Mouse (Mus musculus) stomach, postnatal 0 days (tissue): Measurements from ENCODE around the gene Pkp4. TPM values are rescaled to one million over a fixed set of nuclear protein-coding genes. Genes with fewer than 3 reads are reported as not detected.
"Not testable (repeated sequence)": the region's sequence is repeated elsewhere in the genome, so short reads cannot be mapped to it uniquely, and the experiment has no call there.

Experiments
- ATAC-seq: fragments of 200-750 bp; cut with Nextera tagmentation; 2 replicates; pipeline ENCODE4 v1.8.0; 2017; ENCODE audit not compliant: low FRiP score, low TSS enrichment
- DNase-seq: peaks from one replicate; pipeline ENCODE4 v3.0.0-alpha.2; 2016; ENCODE audit warnings: low spot score
- H3K27ac ChIP-seq: fragments of 300-500 bp; sonication (generic); replicated peaks from 2 replicates; pipeline ENCODE4 v1.5.1; 2014; ENCODE audit warnings: mild to moderate bottlenecking, control low read depth
- H3K27me3 ChIP-seq: fragments of 300-500 bp; sonication (generic); 2 replicates; pipeline ENCODE4 v1.6.1; 2014; ENCODE audit warnings: low read length; ENCODE audit not compliant: control insufficient read depth, insufficient read depth
- H3K36me3 ChIP-seq: fragments of 300-500 bp; sonication (generic); 2 replicates; pipeline ENCODE4 v1.6.1; 2014; ENCODE audit warnings: low read length, mixed read lengths; ENCODE audit not compliant: control insufficient read depth, insufficient read depth
- H3K4me1 ChIP-seq: fragments of 300-500 bp; sonication (generic); replicated peaks from 2 replicates; pipeline ENCODE4 v1.6.1; 2014; ENCODE audit warnings: antibody characterized with exemption; ENCODE audit not compliant: control insufficient read depth, insufficient read depth
- H3K4me2 ChIP-seq: fragments of 300-500 bp; sonication (generic); replicated peaks from 2 replicates; pipeline ENCODE4 v1.6.1; 2014; ENCODE audit warnings: low read depth, mild to moderate bottlenecking, control low read depth, moderate library complexity
- H3K4me3 ChIP-seq: fragments of 300-500 bp; sonication (generic); 2 replicates; pipeline ENCODE4 v1.5.1; 2014; ENCODE audit warnings: low read depth, low read length, control low read depth
- H3K9ac ChIP-seq: fragments of 300-500 bp; sonication (generic); 2 replicates; pipeline ENCODE4 v1.6.1; 2014; ENCODE audit warnings: mild to moderate bottlenecking, low read length, control low read depth, mixed read lengths
- H3K9me3 ChIP-seq: fragments of 300-500 bp; sonication (generic); 2 replicates; pipeline ENCODE4 v1.6.1; 2016; ENCODE audit warnings: low read length; ENCODE audit not compliant: control insufficient read depth
- CTCF ChIP-seq: IDR thresholded peaks from 2 replicates; pipeline ENCODE4 v1.5.1; 2016; ENCODE audit warnings: antibody characterized with exemption, low read depth, mild to moderate bottlenecking, moderate library complexity
- EP300 ChIP-seq: optimal IDR thresholded peaks from 2 replicates; pipeline ENCODE3; 2016; ENCODE audit warnings: antibody characterized with exemption
- WGBS: fragments of 180-500 bp; shearing (Covaris S2); extraction: QIAGEN DNeasy Blood & Tissue Kit; methylation state at CpG from one replicate; pipeline ENCODE4 v1.1.7; 2014; 5-methylcytosine and 5-hydroxymethylcytosine counted together
- polyA plus RNA-seq: library from polyadenylated mRNA; unstranded; fragments of >200 nt; fragmentation: Nextera tagmentation; extraction: Ambion mirVana; gene quantifications from 2 replicates; pipeline ENCODE4 v1.2.1, GENCODE M21; 2015

Gene Pkp4
- polyA plus RNA-seq, 1 experiment from 2014 or later: 16.9 TPM

- no peak overlapping the region for H3K4me3 ChIP-seq
- no peak overlapping the region for H3K9ac ChIP-seq
- ATAC-seq (no peak), DNase-seq (no peak)
- no peak overlapping the region for H3K27ac ChIP-seq
- TF ChIP-seq EP300 (no peak), CTCF (no peak)
- H3K4me2 ChIP-seq: no peak overlapping the region
- WGBS: 89% methylated on average over 2 of the region's 2 CpGs
- no peaks in the 10 kb centered on the region for H3K36me3 ChIP-seq
- no peaks in the 10 kb centered on the region for H3K4me1 ChIP-seq
- no peaks in the 10 kb centered on the region for H3K9me3 ChIP-seq
- no peaks in the 10 kb centered on the region for H3K27me3 ChIP-seq
These were observed 212.5 kb downstream of the Pkp4 start for GRCm38 (mm10) chr2:59373113-59373512.

DNA sequence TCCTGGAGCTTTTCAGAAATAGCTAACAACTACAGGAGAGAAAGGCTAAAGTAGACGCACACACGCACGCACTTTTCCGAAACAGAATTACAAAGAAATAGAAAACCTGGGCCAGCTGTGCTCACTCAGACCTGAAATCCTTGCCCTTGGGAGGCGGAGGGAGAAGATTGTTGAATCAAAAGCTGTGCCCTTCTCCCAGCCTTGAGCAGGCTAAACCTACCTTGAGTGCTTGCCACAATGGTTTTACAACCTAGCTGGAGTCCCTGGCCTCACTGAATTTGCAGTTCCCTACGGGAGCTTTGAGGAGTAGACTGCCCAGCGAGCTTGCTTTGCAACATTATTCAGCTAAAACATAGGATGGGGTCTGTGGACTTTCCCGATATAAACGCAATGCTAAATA lies 217.4 kb downstream of the Pkp4 start:
- H3K36me3 ChIP-seq: no peaks in the 10 kb centered on the region
- DNase-seq (no peak), ATAC-seq (no peak)
- H3K27me3 ChIP-seq: no peaks in the 10 kb centered on the region
- 86% methylated on average over 9 of the region's 9 CpGs for WGBS
- no peak overlapping the region for H3K4me3 ChIP-seq
- no peak overlapping the region for H3K27ac ChIP-seq
- H3K4me2 ChIP-seq: no peak overlapping the region
- no peaks in the 10 kb centered on the region for H3K9me3 ChIP-seq
- no peak for TF ChIP-seq CTCF
- TF ChIP-seq EP300: no peak
- H3K4me1 ChIP-seq: no peaks in the 10 kb centered on the region
- no peak overlapping the region for H3K9ac ChIP-seq

- not testable (repeated sequence) for H3K36me3 ChIP-seq, H3K27me3 ChIP-seq, H3K9me3 ChIP-seq, DNase-seq, H3K4me3 ChIP-seq, H3K4me1 ChIP-seq, H3K4me2 ChIP-seq, H3K27ac ChIP-seq, ATAC-seq, H3K9ac ChIP-seq
- 97% methylated on average over 15 of the region's 17 CpGs for WGBS
These were observed 218.2 kb downstream of the Pkp4 start for GRCm38 (mm10) chr2:59378861-59379260.

DNA sequence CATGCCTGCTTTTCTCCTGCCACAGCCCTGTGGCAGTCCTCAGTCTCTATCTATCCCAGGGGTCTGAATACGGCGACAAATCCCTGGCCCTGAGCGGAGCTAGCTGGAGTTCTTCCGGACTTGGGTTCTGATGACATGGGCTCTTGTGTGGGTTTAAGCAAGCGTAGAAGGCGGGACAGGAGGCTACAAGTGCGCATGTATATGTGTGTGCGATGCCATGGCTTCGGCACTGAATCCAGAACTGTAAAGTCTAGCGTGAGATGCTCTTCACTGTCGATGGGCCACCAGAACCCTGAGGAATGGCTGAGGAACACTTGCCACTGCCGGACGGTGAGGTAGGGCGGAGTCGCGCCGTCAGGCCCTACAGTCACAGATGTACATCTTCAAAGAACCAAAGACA lies 222.6 kb downstream of the Pkp4 start:
- H3K4me3 ChIP-seq: no peak overlapping the region
- ATAC-seq: no peak
- 97% methylated on average over 17 of the region's 17 CpGs for WGBS

GRCm38 (mm10) chr2:59383852-59384776 lies 223.5 kb downstream of the Pkp4 start:
- H3K4me1 ChIP-seq: no peaks in the 10 kb centered on the region
- H3K4me2 ChIP-seq: no peak overlapping the region
- no peak overlapping the region for H3K4me3 ChIP-seq
- H3K27ac ChIP-seq: no peak overlapping the region
- H3K27me3 ChIP-seq: no peaks in the 10 kb centered on the region
- ATAC-seq (no peak), DNase-seq (no peak)
- H3K9me3 ChIP-seq: no peaks in the 10 kb centered on the region
- no peaks in the 10 kb centered on the region for H3K36me3 ChIP-seq
- no peak overlapping the region for H3K9ac ChIP-seq
- no peak for TF ChIP-seq CTCF
- no peak for TF ChIP-seq EP300
- WGBS: 83% methylated on average over 10 of the region's 10 CpGs

More for the DNA sequence above, 222.6 kb downstream of the Pkp4 start:
- no peak for DNase-seq
- Histone ChIP-seq H3K36me3 (no peaks in the 10 kb centered on the region), H3K27ac (no peak overlapping the region), H3K9me3 (no peaks in the 10 kb centered on the region), H3K27me3 (no peaks in the 10 kb centered on the region), H3K4me1 (no peaks in the 10 kb centered on the region), H3K4me2 (no peak overlapping the region), H3K9ac (no peak overlapping the region)
- TF ChIP-seq EP300 (no peak), CTCF (no peak)

DNA sequence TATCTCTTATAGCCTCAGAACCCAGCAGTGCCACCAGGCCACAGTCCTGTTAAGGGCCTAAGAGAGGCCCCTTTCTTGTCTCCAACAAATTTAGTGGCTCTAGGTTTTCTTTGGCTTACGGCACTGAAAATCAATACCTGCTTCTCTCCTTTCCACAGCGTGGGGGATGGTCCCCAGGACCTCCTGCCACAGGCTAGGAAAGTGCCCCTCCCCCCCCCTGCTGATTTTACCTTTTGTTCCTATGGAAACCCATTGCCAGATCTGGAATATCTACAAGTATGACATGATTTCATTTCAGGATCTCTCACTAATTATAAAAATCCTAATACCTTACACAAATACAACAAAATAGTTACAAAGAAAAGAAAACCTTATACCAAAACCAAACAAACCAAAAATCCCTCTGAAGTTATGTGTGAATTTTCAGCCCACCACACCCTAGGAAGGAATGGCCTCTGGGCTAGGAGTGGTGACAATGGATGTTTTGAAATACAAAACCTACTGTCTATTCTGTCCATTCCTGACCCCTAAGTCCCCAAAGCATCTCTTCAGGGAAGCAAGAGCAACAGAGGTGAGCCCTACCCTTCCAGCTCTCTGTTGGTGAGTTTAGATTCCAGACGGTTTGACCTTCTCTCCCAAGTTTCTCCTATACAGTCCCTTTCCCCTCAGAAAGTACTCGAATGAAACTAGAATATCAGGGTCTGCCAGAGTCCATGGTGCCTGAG lies 224.7 kb downstream of the Pkp4 start:
- no peaks in the 10 kb centered on the region for H3K27me3 ChIP-seq
- H3K4me1 ChIP-seq: no peaks in the 10 kb centered on the region
- no peak overlapping the region for H3K27ac ChIP-seq
- H3K9me3 ChIP-seq: no peaks in the 10 kb centered on the region
- H3K4me2 ChIP-seq: no peak overlapping the region
- no peak overlapping the region for H3K4me3 ChIP-seq
- H3K9ac ChIP-seq: no peak overlapping the region
- H3K36me3 ChIP-seq: no peaks in the 10 kb centered on the region
- 50% methylated on average over 4 of the region's 4 CpGs for WGBS
- ATAC-seq (no peak), DNase-seq (no peak)
- TF ChIP-seq CTCF: no peak
- no peak for TF ChIP-seq EP300
